Mouse (Mus musculus): ENCODE results near the gene Fam149a. TPM values are rescaled to one million over a fixed set of nuclear protein-coding genes. Genes with fewer than 3 reads are reported as not detected.

Fam149a gene
- polyA plus RNA-seq, 1 experiment from 2014 or later, result 15.7 TPM

GRCm38 (mm10) chr8:45374071-45374470, 8.0 kb downstream of the Fam149a start:
- no peak overlapping the region for H3K27ac ChIP-seq (ENCODE audit: low read depth, low read length)
- no peak overlapping the region for H3K4me3 ChIP-seq (ENCODE audit: low read length)
- WGBS, result 76% methylated on average over 3 of the region's 3 CpGs
- no peaks in the 10 kb centered on the region for H3K27me3 ChIP-seq (replicated peaks; ENCODE audit: control insufficient read depth, insufficient read depth, low read length)
- no peak overlapping the region for H3K9ac ChIP-seq (ENCODE audit: low read depth, low read length)
- no peaks in the 10 kb centered on the region for H3K4me1 ChIP-seq (ENCODE audit: control insufficient read depth, insufficient read depth, low read depth, low read length)
- H3K9me3 ChIP-seq (ENCODE audit: control insufficient read depth, low read length), result no peaks in the 10 kb centered on the region
- no peak overlapping the region for H3K4me2 ChIP-seq (ENCODE audit: low read length)
- H3K36me3 ChIP-seq (ENCODE audit: control insufficient read depth, insufficient read depth, low read length), result no peaks in the 10 kb centered on the region
- ATAC-seq, result no peak

- no peak overlapping the region for H3K4me2 ChIP-seq (ENCODE audit: low read length)
- no peaks in the 10 kb centered on the region for H3K4me1 ChIP-seq (ENCODE audit: control insufficient read depth, insufficient read depth, low read depth, low read length)
- no peak overlapping the region for H3K27ac ChIP-seq (ENCODE audit: low read depth, low read length)
- no peak overlapping the region for H3K4me3 ChIP-seq (ENCODE audit: low read length)
- WGBS, result 96% methylated on average over 1 of the region's 1 CpGs
- no peaks in the 10 kb centered on the region for H3K36me3 ChIP-seq (ENCODE audit: control insufficient read depth, insufficient read depth, low read length)
- H3K9me3 ChIP-seq (ENCODE audit: control insufficient read depth, low read length), result no peaks in the 10 kb centered on the region
- no peaks in the 10 kb centered on the region for H3K27me3 ChIP-seq (replicated peaks; ENCODE audit: control insufficient read depth, insufficient read depth, low read length)
- ATAC-seq, result no peak
- no peak overlapping the region for H3K9ac ChIP-seq (ENCODE audit: low read depth, low read length)
These were observed 14.9 kb downstream of the Fam149a start for GRCm38 (mm10) chr8:45367154-45367553.

GRCm38 (mm10) chr8:45363220-45363619, 18.9 kb downstream of the Fam149a start:
- no peaks in the 10 kb centered on the region for H3K27me3 ChIP-seq (replicated peaks; ENCODE audit: control insufficient read depth, insufficient read depth, low read length)
- H3K9ac ChIP-seq (ENCODE audit: low read depth, low read length), result no peak overlapping the region
- H3K36me3 ChIP-seq (ENCODE audit: control insufficient read depth, insufficient read depth, low read length), result no peaks in the 10 kb centered on the region
- no peak for ATAC-seq
- 84% methylated on average over 1 of the region's 1 CpGs for WGBS
- H3K9me3 ChIP-seq (ENCODE audit: control insufficient read depth, low read length), result no peaks in the 10 kb centered on the region
- H3K4me3 ChIP-seq (ENCODE audit: low read length), result no peak overlapping the region
- H3K27ac ChIP-seq (ENCODE audit: low read depth, low read length), result no peak overlapping the region
- H3K4me2 ChIP-seq (ENCODE audit: low read length), result no peak overlapping the region
- no peaks in the 10 kb centered on the region; the same call in 1 of the 2 replicates for H3K4me1 ChIP-seq (ENCODE audit: control insufficient read depth, insufficient read depth, low read depth, low read length)

DNA sequence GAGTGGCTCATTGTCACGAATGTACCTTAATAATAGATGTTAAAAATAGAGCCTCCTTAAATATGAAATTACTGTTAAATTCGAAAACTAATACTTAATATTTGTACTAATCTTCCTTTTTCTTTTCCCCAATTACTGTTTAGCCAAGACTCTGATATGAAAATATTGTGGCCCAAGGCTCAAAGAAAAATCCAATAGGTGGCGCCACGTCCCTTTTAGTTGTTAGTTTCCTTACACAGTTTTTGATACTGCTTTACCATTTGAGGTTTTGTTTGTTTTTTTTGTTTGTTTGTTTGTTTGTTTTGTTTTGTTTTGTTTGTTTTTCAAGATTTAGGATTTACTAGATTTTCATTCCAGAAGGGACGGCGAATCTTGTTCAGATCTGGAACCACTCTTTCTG, 19.8 kb downstream of the Fam149a start:
- ATAC-seq, result no peak
- no peak overlapping the region for H3K4me2 ChIP-seq (ENCODE audit: low read length)
- no peak overlapping the region for H3K9ac ChIP-seq (ENCODE audit: low read depth, low read length)
- H3K36me3 ChIP-seq (ENCODE audit: control insufficient read depth, insufficient read depth, low read length), result no peaks in the 10 kb centered on the region
- H3K4me3 ChIP-seq (ENCODE audit: low read length), result no peak overlapping the region
- 61% methylated on average over 6 of the region's 6 CpGs for WGBS
- H3K27me3 ChIP-seq (replicated peaks; ENCODE audit: control insufficient read depth, insufficient read depth, low read length), result no peaks in the 10 kb centered on the region
- peaks cover 4% of the 10 kb centered on the region for H3K4me1 ChIP-seq (ENCODE audit: control insufficient read depth, insufficient read depth, low read depth, low read length)
- H3K27ac ChIP-seq (ENCODE audit: low read depth, low read length), result no peak overlapping the region
- no peaks in the 10 kb centered on the region for H3K9me3 ChIP-seq (ENCODE audit: control insufficient read depth, low read length)

- Histone ChIP-seq H3K4me2 (ENCODE audit: low read length) (peak overlapping the region; percentile 94), H3K27me3 (replicated peaks; ENCODE audit: control insufficient read depth, insufficient read depth, low read length) (no peaks in the 10 kb centered on the region), H3K36me3 (ENCODE audit: control insufficient read depth, insufficient read depth, low read length) (0 out of 2 replicates have a peak, but pooled peaks cover 2% of the 10 kb centered on the region), H3K9ac (ENCODE audit: low read depth, low read length) (peak overlapping the region; percentile 89; the same call in 1 of the 2 replicates), H3K9me3 (ENCODE audit: control insufficient read depth, low read length) (no peaks in the 10 kb centered on the region), H3K27ac (ENCODE audit: low read depth, low read length) (peak overlapping the region; percentile 77; the same call in 1 of the 2 replicates), H3K4me1 (ENCODE audit: control insufficient read depth, insufficient read depth, low read depth, low read length) (peaks cover 4% of the 10 kb centered on the region), H3K4me3 (ENCODE audit: low read length) (peak overlapping the region; percentile 75; the same call in 1 of the 2 replicates)
- no peak for ATAC-seq
- 75% methylated on average over 6 of the region's 6 CpGs for WGBS
These were observed 22.9 kb downstream of the Fam149a start for GRCm38 (mm10) chr8:45359091-45359605.

GRCm38 (mm10) chr8:45358132-45358918, 23.8 kb downstream of the Fam149a start:
- Histone ChIP-seq H3K4me1 (ENCODE audit: control insufficient read depth, insufficient read depth, low read depth, low read length) (peaks cover 4% of the 10 kb centered on the region), H3K27me3 (replicated peaks; ENCODE audit: control insufficient read depth, insufficient read depth, low read length) (no peaks in the 10 kb centered on the region), H3K4me2 (ENCODE audit: low read length) (peak overlapping the region; percentile 94), H3K36me3 (ENCODE audit: control insufficient read depth, insufficient read depth, low read length) (0 out of 2 replicates have a peak, but pooled peaks cover 2% of the 10 kb centered on the region), H3K9ac (ENCODE audit: low read depth, low read length) (peak overlapping the region; percentile 89), H3K9me3 (ENCODE audit: control insufficient read depth, low read length) (no peaks in the 10 kb centered on the region), H3K27ac (ENCODE audit: low read depth, low read length) (peak overlapping the region; percentile 77), H3K4me3 (ENCODE audit: low read length) (peak overlapping the region; percentile 75)
- peak; percentile 91 for ATAC-seq
- WGBS, result 2% methylated on average over 46 of the region's 49 CpGs

DNA sequence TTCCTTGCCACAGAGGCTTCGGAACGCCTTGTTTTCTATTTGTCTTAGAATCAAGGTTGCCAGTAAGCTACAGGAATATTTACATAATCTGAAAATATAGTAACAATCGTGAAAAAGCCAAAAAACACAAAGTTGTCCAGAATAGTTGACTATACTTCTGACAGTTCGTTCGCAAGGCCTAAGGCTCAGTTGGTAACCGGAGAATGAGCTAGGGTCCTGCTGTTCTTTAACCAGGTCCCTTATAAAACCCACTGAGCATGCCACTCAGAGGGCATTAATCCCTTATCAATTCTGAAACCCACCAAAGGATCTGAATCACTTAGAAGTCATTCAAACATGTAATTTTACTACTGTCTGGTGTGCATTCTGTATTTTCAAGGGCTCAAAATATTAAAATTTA, 26.3 kb downstream of the Fam149a start:
- no peak overlapping the region for H3K9ac ChIP-seq (ENCODE audit: low read depth, low read length)
- 80% methylated on average over 6 of the region's 6 CpGs for WGBS

GRCm38 (mm10) chr8:45345031-45345430, 37.1 kb downstream of the Fam149a start:
- Histone ChIP-seq H3K9me3 (ENCODE audit: control insufficient read depth, low read length) (no peaks in the 10 kb centered on the region), H3K27me3 (replicated peaks; ENCODE audit: control insufficient read depth, insufficient read depth, low read length) (no peaks in the 10 kb centered on the region), H3K27ac (ENCODE audit: low read depth, low read length) (no peak overlapping the region), H3K4me1 (ENCODE audit: control insufficient read depth, insufficient read depth, low read depth, low read length) (no peaks in the 10 kb centered on the region), H3K9ac (ENCODE audit: low read depth, low read length) (no peak overlapping the region), H3K4me3 (ENCODE audit: low read length) (no peak overlapping the region), H3K36me3 (ENCODE audit: control insufficient read depth, insufficient read depth, low read length) (peaks cover 8% of the 10 kb centered on the region; the same call in 1 of the 2 replicates), H3K4me2 (ENCODE audit: low read length) (no peak overlapping the region)
- peak; percentile 60; the same call in 1 of the 2 replicates for ATAC-seq
- WGBS, result 18% methylated on average over 6 of the region's 6 CpGs

More for the DNA sequence above, 26.3 kb downstream of the Fam149a start:
- H3K9me3 ChIP-seq (ENCODE audit: control insufficient read depth, low read length), result no peaks in the 10 kb centered on the region
- 0 out of 2 replicates have a peak, but pooled peaks cover 2% of the 10 kb centered on the region for H3K36me3 ChIP-seq (ENCODE audit: control insufficient read depth, insufficient read depth, low read length)
- ATAC-seq, result no peak
- H3K27ac ChIP-seq (ENCODE audit: low read depth, low read length), result no peak overlapping the region
- no peak overlapping the region for H3K4me2 ChIP-seq (ENCODE audit: low read length)
- H3K27me3 ChIP-seq (replicated peaks; ENCODE audit: control insufficient read depth, insufficient read depth, low read length), result no peaks in the 10 kb centered on the region
- H3K4me3 ChIP-seq (ENCODE audit: low read length), result no peak overlapping the region
- peaks cover 4% of the 10 kb centered on the region for H3K4me1 ChIP-seq (ENCODE audit: control insufficient read depth, insufficient read depth, low read depth, low read length)

DNA sequence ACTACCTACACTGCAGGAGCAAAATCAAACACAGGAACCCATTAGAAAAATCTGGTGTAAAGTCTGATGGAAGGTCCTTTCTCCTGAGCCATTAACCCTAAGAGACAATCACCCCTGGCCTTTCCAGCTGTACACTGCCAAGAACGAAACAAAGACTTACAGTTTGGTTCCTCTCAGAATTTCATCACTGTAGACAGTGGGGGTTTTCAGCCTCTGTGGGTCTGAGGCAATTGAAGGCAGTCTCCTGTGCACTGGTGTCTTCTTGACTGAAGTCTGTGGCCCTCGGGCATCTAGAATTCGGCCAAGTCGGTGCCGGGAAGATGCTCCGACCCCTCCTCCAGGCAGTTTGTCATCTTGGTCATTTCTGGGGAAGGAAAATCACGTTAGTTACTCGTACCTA, 37.8 kb downstream of the Fam149a start:
- H3K36me3 ChIP-seq (ENCODE audit: control insufficient read depth, insufficient read depth, low read length), result peaks cover 8% of the 10 kb centered on the region; the same call in 1 of the 2 replicates
- H3K27ac ChIP-seq (ENCODE audit: low read depth, low read length), result no peak overlapping the region
- H3K4me3 ChIP-seq (ENCODE audit: low read length), result no peak overlapping the region
- WGBS, result 94% methylated on average over 8 of the region's 8 CpGs
- no peaks in the 10 kb centered on the region for H3K4me1 ChIP-seq (ENCODE audit: control insufficient read depth, insufficient read depth, low read depth, low read length)
- ATAC-seq, result no peak
- H3K9me3 ChIP-seq (ENCODE audit: control insufficient read depth, low read length), result no peaks in the 10 kb centered on the region
- no peaks in the 10 kb centered on the region for H3K27me3 ChIP-seq (replicated peaks; ENCODE audit: control insufficient read depth, insufficient read depth, low read length)
- no peak overlapping the region for H3K4me2 ChIP-seq (ENCODE audit: low read length)
- H3K9ac ChIP-seq (ENCODE audit: low read depth, low read length), result no peak overlapping the region
